Mouse (Mus musculus): Measurements from ENCODE around the gene Supt3.

Gene Supt3

DNA sequence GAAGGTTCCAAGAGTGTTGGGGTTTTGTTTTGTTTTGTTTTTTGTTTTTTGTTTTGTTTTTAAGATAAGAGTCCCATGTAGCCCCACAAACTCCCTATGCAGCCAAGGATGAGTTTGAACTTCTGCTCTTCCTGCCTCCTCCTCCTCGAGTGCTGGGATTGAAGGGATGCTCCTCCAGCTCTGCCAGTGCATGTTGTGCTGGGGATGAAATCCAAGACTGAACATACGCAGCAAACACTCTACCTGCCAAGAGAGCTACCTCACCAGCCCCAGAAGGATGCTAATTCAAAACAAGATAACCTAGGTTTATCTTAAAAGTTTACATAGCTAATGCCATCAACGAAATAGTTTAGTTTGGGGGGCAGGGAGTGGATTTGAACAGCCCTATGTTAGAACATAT, 276.4 kb downstream of the Supt3 start:
- DNase-seq (ENCODE audit: low read depth, low spot score) = no peak

DNA sequence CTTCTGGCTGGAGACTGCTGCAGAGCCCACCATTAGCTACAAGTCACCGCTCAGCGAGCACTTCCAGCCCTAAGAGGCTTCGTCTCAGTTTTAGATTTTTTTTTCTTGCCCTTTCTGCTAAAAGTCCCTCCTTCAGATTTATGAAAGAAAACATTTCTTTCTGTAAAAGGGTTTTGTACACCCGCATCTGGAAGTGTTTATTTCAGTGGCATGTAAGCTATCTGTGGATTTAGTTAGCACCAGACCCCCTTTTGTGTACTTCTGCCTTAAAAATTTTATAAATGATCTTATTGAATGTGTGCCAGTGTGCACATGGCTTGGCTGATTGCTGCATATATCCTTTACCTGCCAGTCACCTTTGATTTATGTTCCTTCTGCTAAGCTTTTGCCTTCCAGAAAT, 277.6 kb downstream of the Supt3 start:
- DNase-seq (ENCODE audit: low read depth, low spot score) = no peak

DNA sequence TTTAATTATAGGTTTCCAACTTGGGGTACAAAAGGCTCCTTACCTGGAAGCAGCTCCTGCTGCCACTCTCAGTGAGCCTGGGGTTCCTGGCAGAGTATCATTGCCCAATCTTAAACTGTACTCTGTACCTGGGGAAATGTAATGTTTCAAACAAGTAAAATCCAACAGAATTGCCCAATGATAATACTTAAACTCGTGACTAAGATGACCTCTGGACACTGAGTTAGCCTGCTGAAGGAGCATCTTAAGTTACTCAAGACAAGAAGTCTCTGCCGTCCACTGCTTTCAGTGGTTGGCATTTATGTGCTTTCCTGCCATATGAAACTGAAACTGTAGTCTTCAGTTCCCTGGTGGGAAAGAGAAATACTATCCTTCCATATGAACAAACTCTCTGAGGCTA, 279.9 kb downstream of the Supt3 start:
- DNase-seq (ENCODE audit: low read depth, low spot score) = no peak

DNA sequence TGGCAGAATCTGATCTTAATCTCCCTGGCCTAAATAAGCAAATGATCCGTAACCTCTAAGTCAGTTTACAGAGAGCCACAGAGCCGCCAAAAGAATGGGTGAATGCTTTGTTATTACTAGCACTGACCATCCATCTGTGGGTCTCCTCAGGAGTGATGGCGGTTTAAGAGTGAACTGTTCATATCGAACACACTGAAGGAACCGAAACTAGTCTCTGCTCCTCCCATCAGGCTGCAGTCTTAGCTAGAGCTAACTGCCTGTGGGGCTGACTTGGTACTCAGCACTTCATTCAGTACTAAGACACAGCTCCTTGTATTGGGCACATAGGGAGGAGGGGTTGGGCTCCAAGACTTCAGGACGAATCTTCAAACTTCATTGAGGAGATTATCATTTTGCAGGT, 280.8 kb downstream of the Supt3 start:
- DNase-seq (ENCODE audit: low read depth, low spot score) = no peak

GRCm38 (mm10) chr17:45058566-45059363, 281.8 kb downstream of the Supt3 start:
- DNase-seq (ENCODE audit: low read depth, low spot score) = no peak

DNA sequence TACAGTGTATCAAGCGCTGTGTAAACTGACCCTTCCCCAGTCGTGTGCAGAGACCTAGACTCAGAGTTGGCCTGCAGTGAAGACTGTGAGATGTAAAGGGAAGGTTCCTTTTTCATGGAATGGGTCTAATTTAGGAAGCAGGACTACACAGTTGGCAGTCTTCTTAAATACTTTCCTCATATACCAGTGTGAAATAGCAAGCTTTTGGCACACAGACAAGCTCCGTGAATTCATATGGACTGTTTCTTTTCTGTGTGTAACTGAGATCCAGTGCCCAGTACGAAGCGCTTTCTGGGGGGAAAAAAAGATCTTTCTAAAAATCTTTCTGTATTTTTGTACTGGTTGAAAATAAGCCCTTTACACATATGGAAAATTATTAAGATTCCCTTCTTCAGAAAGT, 286.8 kb downstream of the Supt3 start:
- no peak for DNase-seq (ENCODE audit: low read depth, low spot score)

DNA sequence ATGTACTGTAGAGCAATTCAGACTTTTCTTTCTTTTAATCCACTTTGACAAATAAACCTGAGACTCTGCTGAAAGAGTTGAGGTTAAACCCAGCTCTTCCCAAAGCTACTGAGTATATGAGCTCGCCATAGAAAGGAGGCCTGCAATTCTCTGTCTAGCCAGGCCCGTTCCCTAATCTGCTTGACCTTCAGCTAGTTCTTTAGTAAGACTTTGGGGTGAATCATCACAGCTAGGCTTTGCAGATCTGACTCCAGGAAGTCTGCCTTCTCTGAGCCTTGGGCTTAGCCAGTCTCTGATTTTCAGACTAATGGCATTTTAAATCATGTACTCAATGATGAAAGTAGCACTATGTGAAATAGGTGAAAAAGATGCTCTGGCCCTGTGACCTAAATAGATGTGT, 288.5 kb downstream of the Supt3 start:
- no peak for DNase-seq (ENCODE audit: low read depth, low spot score)

DNA sequence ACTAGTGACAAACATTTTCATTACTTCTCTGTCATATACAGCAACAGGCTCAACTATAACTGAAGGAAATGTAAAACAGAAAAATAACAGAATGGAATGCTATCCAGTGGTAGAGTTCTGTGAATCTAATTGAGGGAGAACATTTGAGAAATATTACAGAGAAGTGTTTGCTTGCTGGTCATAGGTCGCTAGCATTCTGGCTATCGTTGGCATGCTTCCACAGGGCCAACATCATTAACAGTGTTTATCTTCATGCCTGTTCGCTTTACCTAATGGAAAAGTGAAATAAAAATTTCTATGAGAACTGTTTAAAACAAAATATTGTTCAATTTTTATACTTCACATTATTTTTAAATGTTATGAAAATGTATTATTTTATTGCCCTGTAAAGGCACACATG, 290.5 kb downstream of the Supt3 start:
- DNase-seq (ENCODE audit: low read depth, low spot score) = no peak

- no peak for DNase-seq (ENCODE audit: low read depth, low spot score)
Observed at GRCm38 (mm10) chr17:45068321-45068720, 291.4 kb downstream of the Supt3 start.

GRCm38 (mm10) chr17:45072495-45073347, 295.8 kb downstream of the Supt3 start:
- DNase-seq (ENCODE audit: low read depth, low spot score) = no peak

DNA sequence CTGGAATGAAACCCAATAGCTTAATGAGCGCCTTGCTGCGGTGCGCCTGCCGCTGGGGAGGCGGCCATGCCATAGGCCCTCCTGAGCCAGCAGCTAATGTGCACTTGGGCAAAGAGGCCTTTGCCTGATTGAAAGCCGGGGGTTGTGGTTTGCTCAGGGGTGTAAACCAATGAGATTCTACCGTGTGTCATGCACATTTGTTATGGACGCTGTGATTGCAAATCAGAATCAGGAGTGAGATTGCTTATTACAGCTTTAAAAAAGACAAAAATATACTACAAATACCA, 296.3 kb downstream of the Supt3 start:
- no peak for DNase-seq (ENCODE audit: low read depth, low spot score)

- DNase-seq (ENCODE audit: low read depth, low spot score) = no peak
Observed at GRCm38 (mm10) chr17:45073779-45074178, 296.8 kb downstream of the Supt3 start.

DNA sequence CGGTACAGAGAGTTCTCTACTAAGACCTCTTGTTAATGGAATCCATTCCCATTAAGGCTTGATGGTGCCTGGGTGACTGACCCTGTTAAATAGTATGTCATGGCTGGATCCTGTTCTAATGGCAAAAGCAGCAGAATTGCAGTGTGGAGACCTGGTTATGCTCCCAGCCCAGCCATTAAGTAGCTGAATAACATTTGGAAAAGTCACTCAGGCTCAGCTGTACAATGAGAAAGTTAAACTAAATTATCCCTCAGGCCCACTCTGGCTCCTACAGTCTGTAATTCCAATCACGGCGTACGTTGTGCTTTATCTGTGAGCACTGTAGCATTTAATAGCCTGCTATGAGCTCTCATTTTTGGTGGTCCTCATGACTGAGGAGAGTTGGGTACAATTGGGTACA, 300.0 kb downstream of the Supt3 start:
- no peak for DNase-seq (ENCODE audit: low read depth, low spot score)

DNA sequence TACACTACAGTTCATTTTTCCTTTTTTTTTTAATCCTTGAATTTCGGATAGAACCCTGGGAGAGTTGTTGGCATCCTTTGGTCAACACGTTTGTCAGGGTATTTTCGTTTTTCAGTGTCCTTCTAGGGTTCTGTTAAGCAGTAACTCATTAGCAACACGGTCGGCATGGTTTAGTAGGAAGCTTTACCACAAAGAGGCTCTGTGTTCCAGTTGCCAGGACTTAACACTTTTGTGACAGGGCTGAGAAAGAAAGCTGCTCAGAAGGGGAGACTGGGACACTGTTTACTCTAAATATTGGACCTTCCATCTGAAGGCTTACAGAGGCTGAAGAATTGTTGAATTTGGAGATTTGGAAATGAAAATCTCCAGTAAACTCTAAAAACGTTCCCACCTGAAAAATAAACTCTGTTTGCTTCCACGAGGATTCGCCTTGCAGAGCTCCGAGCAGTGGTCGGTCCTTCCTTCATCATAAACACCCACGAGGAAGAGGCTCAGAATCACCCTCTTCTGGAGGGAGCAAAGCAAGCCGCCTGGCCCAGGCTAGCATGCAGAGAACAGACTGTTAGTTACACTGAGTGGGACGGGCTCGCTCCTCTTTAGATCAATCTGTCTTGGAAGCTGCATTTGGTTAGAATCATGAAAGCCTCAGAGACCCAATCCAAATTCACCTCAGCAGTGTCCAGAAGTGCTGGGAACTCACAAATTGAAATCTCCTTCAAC, 301.1 kb downstream of the Supt3 start:
- no peak for DNase-seq (ENCODE audit: low read depth, low spot score)

DNA sequence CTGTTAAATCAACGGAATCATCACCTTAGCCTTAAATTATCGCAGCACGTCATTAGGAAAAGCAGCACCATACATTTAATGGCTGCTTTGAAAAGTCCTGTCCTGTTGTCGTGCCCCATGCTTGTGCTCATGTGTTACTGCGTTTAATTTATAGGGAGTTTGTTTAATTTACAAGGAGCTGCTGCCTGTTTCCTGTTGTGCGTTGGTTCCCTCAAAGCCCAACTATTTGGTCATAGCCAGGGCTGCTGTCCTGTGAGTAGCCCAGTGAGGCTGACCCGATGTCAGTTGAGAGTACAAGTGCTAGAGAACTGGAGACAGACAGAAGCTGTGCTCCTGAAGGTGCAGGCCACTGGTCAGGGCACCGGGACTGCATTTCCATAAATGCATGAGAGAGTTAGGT, 304.6 kb downstream of the Supt3 start:
- DNase-seq (ENCODE audit: low read depth, low spot score) = no peak

DNA sequence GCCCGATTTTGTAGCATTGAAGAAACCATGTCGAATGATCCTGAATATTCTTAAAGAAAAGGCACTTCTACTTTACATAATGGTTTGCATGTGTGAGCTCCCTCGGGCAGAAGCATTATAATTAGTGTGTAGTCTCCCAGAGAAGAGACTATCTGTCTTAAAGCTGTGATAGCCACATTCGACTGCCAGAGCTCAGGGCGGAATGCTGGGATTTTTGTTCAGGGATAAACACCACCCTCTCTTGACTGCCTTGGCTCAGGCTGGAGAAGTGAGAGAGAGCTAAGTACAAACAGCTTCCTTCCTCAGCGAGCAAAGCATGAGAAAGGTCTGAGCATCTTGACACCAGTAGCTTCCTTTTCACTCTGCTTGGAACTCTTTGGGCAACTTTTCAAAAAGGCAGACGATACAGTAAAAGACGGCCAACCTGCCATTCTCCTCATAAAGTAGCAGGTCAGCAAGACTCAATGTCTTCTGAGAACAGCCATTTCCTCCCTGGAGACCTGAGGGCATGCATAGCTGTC, 305.1 kb downstream of the Supt3 start:
- no peak for DNase-seq (ENCODE audit: low read depth, low spot score)

DNA sequence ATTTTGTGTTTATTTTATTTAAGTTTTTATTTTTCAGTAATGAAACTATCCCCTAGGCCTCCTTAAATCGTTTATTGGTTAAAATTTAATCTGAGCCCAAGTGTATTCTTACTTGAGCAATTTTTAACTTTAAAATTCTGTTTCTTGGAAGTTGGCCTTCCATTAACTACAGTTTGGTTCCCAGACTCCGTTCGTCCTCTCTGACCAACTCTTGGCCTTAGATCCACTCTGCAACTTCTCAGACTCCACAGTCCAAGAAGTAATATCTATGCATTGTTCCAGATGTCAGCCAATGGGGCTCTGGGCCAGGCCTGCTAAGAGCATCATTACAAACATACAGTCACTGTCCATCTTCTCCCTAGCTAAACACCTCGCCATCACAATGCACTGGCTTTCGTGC, 309.4 kb downstream of the Supt3 start:
- no peak for DNase-seq (ENCODE audit: low read depth, low spot score)

GRCm38 (mm10) chr17:45087022-45087421, 310.1 kb downstream of the Supt3 start:
- DNase-seq (ENCODE audit: low read depth, low spot score) = no peak

GRCm38 (mm10) chr17:45101064-45101463, 324.1 kb downstream of the Supt3 start:
- no peak for DNase-seq (ENCODE audit: low read depth, low spot score)

GRCm38 (mm10) chr17:45115386-45115785, 338.4 kb downstream of the Supt3 start:
- no peak for DNase-seq (ENCODE audit: low read depth, low spot score)

- DNase-seq (ENCODE audit: low read depth, low spot score) = no peak
Observed at GRCm38 (mm10) chr17:45118565-45119471, 341.9 kb downstream of the Supt3 start.
